Mouse (Mus musculus) T-helper 2 cell (primary cell): ENCODE measurements at regions not wholly inside any gene's neighbourhood (a gene's known extent, or its start where the extent isn't known, plus 50 kb on each side); places are given as distances from the start of the nearest gene placed in this dataset.

Experiments
- in situ Hi-C: fragments of 300-600 bp; cut with MboI, MseI; formaldehyde crosslinking; loops from one replicate; pipeline ENCODE4 v1.15.1; 2025; ENCODE audit warnings: high pct_unique_total_duplicates

GRCm38 (mm10) chr6:98767858-98768336, 425.3 kb upstream of the Gm765 start:
- in situ Hi-C loops = no loop called here

GRCm38 (mm10) chr6:98754487-98754886, 411.9 kb upstream of the Gm765 start:
- in situ Hi-C loops = no loop called here

GRCm38 (mm10) chr6:98748618-98749017, 406.1 kb upstream of the Gm765 start:
- in situ Hi-C loops = no loop called here

GRCm38 (mm10) chr6:98746976-98747375, 404.4 kb upstream of the Gm765 start:
- in situ Hi-C loops = no loop called here

GRCm38 (mm10) chr6:98740447-98740846, 397.9 kb upstream of the Gm765 start:
- in situ Hi-C loops = no loop called here

- in situ Hi-C loops = no loop called here
These were observed 388.5 kb upstream of the Gm765 start for GRCm38 (mm10) chr6:98731010-98731530.

GRCm38 (mm10) chr6:98726605-98727144, 384.1 kb upstream of the Gm765 start:
- in situ Hi-C loops = no loop called here

GRCm38 (mm10) chr6:98704887-98705622, 362.5 kb upstream of the Gm765 start:
- in situ Hi-C loops = no loop called here

GRCm38 (mm10) chr6:98697571-98697970, 355.0 kb upstream of the Gm765 start:
- in situ Hi-C loops = loop anchor here (10.0 kb wide), 1 partner anchor 173 kb away; no protein-coding TSS in a partner anchor

GRCm38 (mm10) chr6:98693411-98693810, 350.9 kb upstream of the Gm765 start:
- in situ Hi-C loops = loop anchor here (10.0 kb wide), 1 partner anchor 169 kb away; no protein-coding TSS in a partner anchor

GRCm38 (mm10) chr6:98690133-98690532, 347.6 kb upstream of the Gm765 start:
- in situ Hi-C loops = loop anchor here (10.0 kb wide), 1 partner anchor 165 kb away; no protein-coding TSS in a partner anchor

- in situ Hi-C loops = loop anchor here (5.0 kb wide), 1 partner anchor 52 kb away; no protein-coding TSS in a partner anchor
These were observed 346.8 kb upstream of the Gm765 start for GRCm38 (mm10) chr6:98689395-98689794.

- in situ Hi-C loops = loop anchor here (5.0 kb wide), 1 partner anchor 51 kb away; no protein-coding TSS in a partner anchor
These were observed 346.1 kb upstream of the Gm765 start for GRCm38 (mm10) chr6:98688624-98689023.

GRCm38 (mm10) chr6:98666388-98666989, 323.9 kb upstream of the Gm765 start:
- in situ Hi-C loops = no loop called here

GRCm38 (mm10) chr6:98651827-98652226, 309.3 kb upstream of the Gm765 start:
- in situ Hi-C loops = no loop called here

- in situ Hi-C loops = no loop called here
These were observed 308.8 kb upstream of the Gm765 start for GRCm38 (mm10) chr6:98651315-98651714.

- in situ Hi-C loops = no loop called here
These were observed 297.8 kb upstream of the Gm765 start for GRCm38 (mm10) chr6:98640316-98640715.

GRCm38 (mm10) chr6:98635816-98636215, 293.3 kb upstream of the Gm765 start:
- in situ Hi-C loops = loop anchor here (5.0 kb wide), 1 partner anchor 51 kb away; no protein-coding TSS in a partner anchor

- in situ Hi-C loops = no loop called here
These were observed 289.9 kb upstream of the Gm765 start for GRCm38 (mm10) chr6:98632278-98633063.

- in situ Hi-C loops = no loop called here
These were observed 288.7 kb upstream of the Gm765 start for GRCm38 (mm10) chr6:98631269-98631668.

GRCm38 (mm10) chr6:98629646-98630045, 287.1 kb upstream of the Gm765 start:
- in situ Hi-C loops = no loop called here
